9 mouse cellular contexts compared by ENCODE assay signal in the genomic region with DNA sequence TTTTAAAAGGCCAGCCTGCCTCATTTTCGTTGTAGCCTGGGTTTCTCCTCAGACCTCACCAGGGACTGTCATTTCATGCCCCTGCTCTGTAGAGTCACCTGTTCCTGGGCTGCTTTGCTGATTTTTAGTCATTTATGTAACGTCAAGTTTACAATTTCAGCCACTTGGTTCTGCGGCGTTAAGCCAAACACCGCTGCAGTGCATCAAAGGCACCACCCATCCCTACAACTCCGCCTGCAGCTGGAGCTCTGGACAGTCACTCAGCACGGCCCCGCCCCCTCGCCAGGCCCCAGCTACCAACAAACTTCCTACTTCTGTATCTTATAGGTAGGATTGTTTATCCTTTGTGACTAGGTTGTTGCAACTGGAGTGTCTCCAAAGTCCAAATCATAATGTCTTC. TPM values are rescaled to one million over a fixed set of nuclear protein-coding genes. Genes with fewer than 3 reads are reported as not detected.
A peak's percentile ranks its signal among the peaks of the same experiment; 100 is the strongest.
DNase-seq lines count a peak whose midpoint lies in the region; ATAC-seq lines count a peak whose summit lies in the region.
"Had no signal": no experiment of that assay in that cellular context is flagged by ENCODE, and none has a peak within 500 bp of the region (broad histone marks: within the 10 kb centered on the region; RNA-seq: fewer than 3 reads in every experiment).

No protein-coding gene starts in this region.

- H3K9me3 ChIP-seq in forebrain, embryonic 10.5 days: no peaks in the 10 kb centered on the region
- no peaks in the 10 kb centered on the region for H3K9me3 ChIP-seq in forebrain, embryonic 15.5 days
- H3K9me3 ChIP-seq in kidney, embryonic 15.5 days (replicated peaks): no peaks in the 10 kb centered on the region

- H3K27ac ChIP-seq in forebrain, embryonic 10.5 days: no peak overlapping the region
- H3K27ac ChIP-seq in forebrain, embryonic 15.5 days (replicated peaks): no peak overlapping the region
- H3K27ac ChIP-seq in kidney, embryonic 15.5 days: no peak overlapping the region

- peaks cover 15% of the 10 kb centered on the region for H3K4me1 ChIP-seq in forebrain, embryonic 10.5 days
- H3K4me1 ChIP-seq in forebrain, embryonic 15.5 days: peaks cover 12% of the 10 kb centered on the region
- peaks cover 13% of the 10 kb centered on the region for H3K4me1 ChIP-seq in kidney, embryonic 15.5 days

- no peak overlapping the region for H3K9ac ChIP-seq in forebrain, embryonic 15.5 days (replicated peaks)
- H3K9ac ChIP-seq in kidney, embryonic 15.5 days: no peak overlapping the region

- WGBS in forebrain, embryonic 10.5 days: 10% methylated on average over 9 of the region's 9 CpGs
- 10% methylated on average over 9 of the region's 9 CpGs for WGBS in forebrain, embryonic 15.5 days
- 11% methylated on average over 9 of the region's 9 CpGs for WGBS in kidney, embryonic 15.5 days

- ATAC-seq in forebrain, embryonic 15.5 days (replicated peaks): no peak
- ATAC-seq in kidney, embryonic 15.5 days (replicated peaks; ENCODE audit: low FRiP score): peak; percentile 61; the same call in 1 of the 2 replicates
- ATAC-seq in CD4-positive, CD25-positive, alpha-beta regulatory T cell, adult 4 months: no peak

- intact Hi-C loops in gastrocnemius, postnatal 14 days (cut with DNase I; ENCODE audit: low total_unique reads): no loop called here

- peaks cover 20% of the 10 kb centered on the region for H3K27me3 ChIP-seq in forebrain, embryonic 10.5 days (ENCODE audit: poor library complexity, severe bottlenecking)
- no peaks in the 10 kb centered on the region for H3K27me3 ChIP-seq in forebrain, embryonic 15.5 days
- H3K27me3 ChIP-seq in kidney, embryonic 15.5 days: no peaks in the 10 kb centered on the region

- DNase-seq in forebrain, embryonic 10.5 days (ENCODE audit: extremely low spot score, low spot score): no peak
- DNase-seq in ZHBTc4 (ENCODE audit: low read depth, low spot score): peak; percentile 71
- peak; percentile 41 for DNase-seq in gastrocnemius, postnatal 14 days
- peak; percentile 44 for DNase-seq in lung, postnatal 14 days
- no peak for DNase-seq in cerebellum, postnatal 36 days

- H3K36me3 ChIP-seq in forebrain, embryonic 10.5 days (replicated peaks): no peaks in the 10 kb centered on the region
- H3K36me3 ChIP-seq in forebrain, embryonic 15.5 days: no peaks in the 10 kb centered on the region
- no peaks in the 10 kb centered on the region for H3K36me3 ChIP-seq in kidney, embryonic 15.5 days

- H3K4me2 ChIP-seq in forebrain, embryonic 15.5 days (replicated peaks): no peak overlapping the region; the same call in 1 of the 2 replicates
- H3K4me2 ChIP-seq in kidney, embryonic 15.5 days: peak overlapping the region; percentile 64

- H3K4me3 ChIP-seq in forebrain, embryonic 10.5 days: peak overlapping the region; percentile 36
- no peak overlapping the region for H3K4me3 ChIP-seq in forebrain, embryonic 15.5 days
- peak overlapping the region; percentile 31 for H3K4me3 ChIP-seq in kidney, embryonic 15.5 days (replicated peaks)

RNA-seq across cellular contexts. Expression of a gene that starts 26.8 kb away (rescaled TPM):
- 1.0 and 1.4 TPM in 2 replicates for polyA plus RNA-seq in forebrain, embryonic 10.5 days (2016; fragmentation: Nextera tagmentation; extraction: Ambion mirVana)
- polyA plus RNA-seq in forebrain, embryonic 15.5 days (2015; fragmentation: Nextera tagmentation; extraction: Ambion mirVana): 2.1 and 2.9 TPM in 2 replicates
- total RNA-seq in gastrocnemius, postnatal 14 days (2021): 1 to 10 TPM; 1.8 to 4.7 TPM
- polyA plus RNA-seq in kidney, embryonic 15.5 days (2015; fragmentation: Nextera tagmentation; extraction: Ambion mirVana): 0.62 and 0.86 TPM in 2 replicates
- polyA plus RNA-seq in CD4-positive, CD25-positive, alpha-beta regulatory T cell, adult 4 months (2017; shearing (Covaris generic)): under 1 TPM; 0.65 to 0.67 TPM

RNA-seq across cellular contexts. Expression of a gene that starts 28.3 kb away (rescaled TPM):
- polyA plus RNA-seq in forebrain, embryonic 10.5 days (2016; fragmentation: Nextera tagmentation; extraction: Ambion mirVana): 0.17 TPM in 1 of 2 replicates, not detected in the other
- 0.09 and 0.13 TPM in 2 replicates for polyA plus RNA-seq in forebrain, embryonic 15.5 days (2015; fragmentation: Nextera tagmentation; extraction: Ambion mirVana)
- under 1 TPM in 1 of 2 experiments, not detected in 1; 0.04 TPM for total RNA-seq in gastrocnemius, postnatal 14 days (2021)
- 0.39 and 0.40 TPM in 2 replicates for polyA plus RNA-seq in kidney, embryonic 15.5 days (2015; fragmentation: Nextera tagmentation; extraction: Ambion mirVana)
- not detected for polyA plus RNA-seq in CD4-positive, CD25-positive, alpha-beta regulatory T cell, adult 4 months (2017; shearing (Covaris generic))
- polyA plus RNA-seq: C2C12 had no signal

RNA-seq across cellular contexts. Expression of a gene that starts 41.4 kb away (rescaled TPM):
- polyA plus RNA-seq in forebrain, embryonic 10.5 days (2016; fragmentation: Nextera tagmentation; extraction: Ambion mirVana): 88.1 and 91.8 TPM in 2 replicates
- polyA plus RNA-seq in forebrain, embryonic 15.5 days (2015; fragmentation: Nextera tagmentation; extraction: Ambion mirVana): 106 and 113 TPM in 2 replicates
- 10 to 100 TPM; 43.1 to 43.3 TPM for total RNA-seq in gastrocnemius, postnatal 14 days (2021)
- 89.6 and 93.8 TPM in 2 replicates for polyA plus RNA-seq in kidney, embryonic 15.5 days (2015; fragmentation: Nextera tagmentation; extraction: Ambion mirVana)
- polyA plus RNA-seq in CD4-positive, CD25-positive, alpha-beta regulatory T cell, adult 4 months (2017; shearing (Covaris generic)): 1 to 10 TPM; 1.3 to 2.6 TPM

RNA-seq across cellular contexts. Expression of a gene that starts 41.4 kb away (rescaled TPM):
- 143 and 146 TPM in 2 replicates for polyA plus RNA-seq in forebrain, embryonic 10.5 days (2016; fragmentation: Nextera tagmentation; extraction: Ambion mirVana)
- polyA plus RNA-seq in forebrain, embryonic 15.5 days (2015; fragmentation: Nextera tagmentation; extraction: Ambion mirVana): 115 and 116 TPM in 2 replicates
- total RNA-seq in gastrocnemius, postnatal 14 days (2021): 10 to 100 TPM; 16.3 to 20.6 TPM
- 110 and 121 TPM in 2 replicates for polyA plus RNA-seq in kidney, embryonic 15.5 days (2015; fragmentation: Nextera tagmentation; extraction: Ambion mirVana)
- polyA plus RNA-seq in CD4-positive, CD25-positive, alpha-beta regulatory T cell, adult 4 months (2017; shearing (Covaris generic)): 10 to 100 TPM; 35.0 to 38.4 TPM

Comparison
In these comparisons a context has a peak if more than half of its experiments do, and no peak if none do; other contexts are left out.
1. DNase-seq: peak in ZHBTc4 (single experiment), gastrocnemius, postnatal 14 days (single experiment) and lung, postnatal 14 days (single experiment); none in forebrain, embryonic 10.5 days (single experiment) and cerebellum, postnatal 36 days (0 of 2).
2. RNA of a gene that starts 41.4 kb away (polyA plus RNA-seq): 106 to 113 TPM in forebrain, embryonic 15.5 days, 89.6 to 93.8 TPM in kidney, embryonic 15.5 days and 88.1 to 91.8 TPM in forebrain, embryonic 10.5 days; 1.3 to 2.6 TPM in CD4-positive, CD25-positive, alpha-beta regulatory T cell, adult 4 months; every median in the first group is over 10 times any median in the second.